Mouse (Mus musculus) ovary, postnatal 14 days (tissue): ENCODE data around the gene Adprhl2.
A peak's percentile ranks its signal among the peaks of the same experiment; 100 is the strongest.

Experiments
- DNase-seq: peaks from one replicate; pipeline ENCODE4 v3.0.0; 2022; ENCODE audit warnings: low spot score

The Adprhl2 gene

GRCm38 (mm10) chr4:126321111-126321853 lies at the start of gene Adprhl2:
Gene Adprhl2 (minus strand): TSS chr4:126321703.
- DNase-seq = peak; percentile 100

- DNase-seq = no peak
These were observed 38.6 kb upstream of the Adprhl2 start for GRCm38 (mm10) chr4:126360069-126360468.

GRCm38 (mm10) chr4:126343451-126343850 lies 21.9 kb upstream of the Adprhl2 start:
- no peak for DNase-seq

- DNase-seq = no peak
These were observed 18.0 kb upstream of the Adprhl2 start for GRCm38 (mm10) chr4:126339461-126339860.

- no peak for DNase-seq
These were observed 10.9 kb upstream of the Adprhl2 start for GRCm38 (mm10) chr4:126332358-126332757.

GRCm38 (mm10) chr4:126331751-126332150 lies 10.2 kb upstream of the Adprhl2 start:
- no peak for DNase-seq

- no peak for DNase-seq
These were observed 8.8 kb upstream of the Adprhl2 start for GRCm38 (mm10) chr4:126330295-126330694.

- no peak for DNase-seq
These were observed 4.5 kb upstream of the Adprhl2 start for GRCm38 (mm10) chr4:126326036-126326435.

GRCm38 (mm10) chr4:126325281-126325861 lies 3.9 kb upstream of the Adprhl2 start, which contains the start of gene Tekt2:
Gene Tekt2 (minus strand): TSS chr4:126325688.
- DNase-seq = no peak

GRCm38 (mm10) chr4:126324861-126325260 lies 3.4 kb upstream of the Adprhl2 start:
- DNase-seq = no peak

- no peak for DNase-seq
These were observed 1.1 kb upstream of the Adprhl2 start for GRCm38 (mm10) chr4:126322646-126323045.

- no peak for DNase-seq
These were observed 480 bp upstream of the Adprhl2 start for GRCm38 (mm10) chr4:126321854-126322511.

- DNase-seq = no peak
These were observed 1.7 kb downstream of the Adprhl2 start for GRCm38 (mm10) chr4:126319806-126320205.

- DNase-seq = no peak
These were observed 5.0 kb downstream of the Adprhl2 start for GRCm38 (mm10) chr4:126316443-126317040.

GRCm38 (mm10) chr4:126315931-126316330 lies 5.6 kb downstream of the Adprhl2 start:
- DNase-seq = no peak

GRCm38 (mm10) chr4:126314393-126314792 lies 7.1 kb downstream of the Adprhl2 start:
- no peak for DNase-seq

GRCm38 (mm10) chr4:126313202-126313601 lies 8.3 kb downstream of the Adprhl2 start:
- DNase-seq = no peak

- DNase-seq = no peak
These were observed 9.8 kb downstream of the Adprhl2 start for GRCm38 (mm10) chr4:126311566-126312200.

- DNase-seq = no peak
These were observed 11.2 kb downstream of the Adprhl2 start for GRCm38 (mm10) chr4:126310344-126310743.

- peak; percentile 81 for DNase-seq
These were observed 11.6 kb downstream of the Adprhl2 start for GRCm38 (mm10) chr4:126309922-126310309.

GRCm38 (mm10) chr4:126309211-126309921 lies 12.1 kb downstream of the Adprhl2 start:
- DNase-seq = no peak

GRCm38 (mm10) chr4:126306827-126307226 lies 14.7 kb downstream of the Adprhl2 start:
- no peak for DNase-seq
